Mouse (Mus musculus) mammary gland, adult 2 months (tissue): ENCODE data around the gene Neu2. TPM values are rescaled to one million over a fixed set of nuclear protein-coding genes. Genes with fewer than 3 reads are reported as not detected.

ENCODE experiments used
- polyA plus RNA-seq: library from polyadenylated mRNA; depleted of rRNA; stranded (reverse); fragments of >200 nt; gene quantifications from 2 replicates; pipeline ENCODE4 v1.2.3, GENCODE M21; 2012; ENCODE audit warnings: low replicate concordance; rRNA removed

Gene Neu2
- 0.55 and 77.2 TPM in 2 replicates for polyA plus RNA-seq

GRCm38 (mm10) chr1:87509561-87510165, at the start of gene Neu2:
Neu2 (plus strand) TSS chr1:87509889.

GRCm38 (mm10) chr1:87469971-87470370, 39.7 kb upstream of the Neu2 start, which contains the start of gene Snorc:
Snorc (plus strand) TSS chr1:87470271.

GRCm38 (mm10) chr1:87573800-87574215, 64.1 kb downstream of the Neu2 start, which contains the start of gene Ngef:
Ngef (minus strand) TSS chr1:87573870.

DNA sequence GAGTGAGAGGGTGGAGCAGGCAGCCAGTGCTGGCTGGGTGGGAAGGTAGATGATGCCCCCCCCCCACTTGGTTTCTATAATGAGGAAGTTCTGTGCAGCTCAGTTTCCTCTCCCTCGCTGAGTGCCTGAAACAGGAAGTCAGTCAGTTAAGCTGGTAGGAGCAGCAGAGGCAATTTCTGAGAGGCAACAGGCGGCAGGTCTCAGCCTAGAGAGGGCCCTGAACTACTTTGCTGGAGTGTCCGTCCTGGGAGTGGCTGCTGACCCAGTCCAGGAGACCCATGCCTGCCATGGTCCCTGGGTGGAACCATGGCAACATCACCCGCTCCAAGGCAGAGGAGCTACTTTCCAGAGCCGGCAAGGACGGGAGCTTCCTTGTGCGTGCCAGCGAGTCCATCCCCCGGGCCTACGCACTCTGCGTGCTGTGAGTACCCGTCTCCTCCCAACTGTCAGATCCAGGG, 110.6 kb downstream of the Neu2 start, which contains the start of gene Inpp5d:
Inpp5d (plus strand) TSS at position 102 of the 458 bp plus-strand sequence.

Other genes with a start within 250 kb of the Neu2 start
- 48.2 and 52.3 TPM in 2 replicates for gene Efhd1, start 245.5 kb upstream of the Neu2 start, polyA plus RNA-seq
- gene Gigyf2, start 182.9 kb upstream of the Neu2 start, polyA plus RNA-seq, result 22.4 and 36.9 TPM in 2 replicates
- 0.17 and 1.0 TPM in 2 replicates for gene Kcnj13, start 115.2 kb upstream of the Neu2 start, polyA plus RNA-seq
- 80.7 and 166 TPM in 2 replicates for gene Snorc, start 39.6 kb upstream of the Neu2 start, polyA plus RNA-seq
- gene Ngef, start 64.0 kb downstream of the Neu2 start, polyA plus RNA-seq, result 2.4 and 2.8 TPM in 2 replicates
- 55.0 and 146 TPM in 2 replicates for gene Inpp5d, start 110.4 kb downstream of the Neu2 start, polyA plus RNA-seq
- 20.2 and 28.9 TPM in 2 replicates for gene Atg16l1, start 246.0 kb downstream of the Neu2 start, polyA plus RNA-seq